Mouse (Mus musculus) ES-E14 (cell line): ENCODE measurements around the gene Zfp362. TPM values are rescaled to one million over a fixed set of nuclear protein-coding genes. Genes with fewer than 3 reads are reported as not detected.

Experiments
- DNase-seq: peaks from one replicate; pipeline ENCODE4 v3.0.0-alpha.2; 2013; ENCODE audit warnings: low read depth, low spot score
- H3K27ac ChIP-seq: 2 replicates; pipeline ENCODE4 v1.5.1; 2012; ENCODE audit warnings: low read depth, mild to moderate bottlenecking, low read length, moderate library complexity, mixed read lengths; ENCODE audit not compliant: poor library complexity, insufficient read depth, severe bottlenecking
- H3K36me3 ChIP-seq: 2 replicates; pipeline ENCODE4 v1.6.1; 2012; ENCODE audit warnings: mild to moderate bottlenecking, low read length, moderate library complexity, mixed read lengths; ENCODE audit not compliant: control insufficient read depth, poor library complexity, insufficient read depth, severe bottlenecking
- H3K4me1 ChIP-seq, 2 experiments: fragments of 150-350 bp in 1 of 2; sonication (generic) in 1 of 2; 2 replicates each; pipeline ENCODE4 v1.6.1; 2012; ENCODE audit warnings: low read length in 2 of 2, mild to moderate bottlenecking in 1 of 2, mixed read lengths in 1 of 2; ENCODE audit not compliant: control insufficient read depth in 2 of 2, insufficient read depth in 2 of 2, poor library complexity in 1 of 2
- H3K4me3 ChIP-seq, 2 experiments: fragments of 150-350 bp in 1 of 2; sonication (generic) in 1 of 2; 2 replicates each; pipeline ENCODE4 v1.5.1; 2012; ENCODE audit warnings: low read length in 2 of 2, low read depth in 1 of 2, mild to moderate bottlenecking in 1 of 2, mixed read lengths in 1 of 2; ENCODE audit not compliant: insufficient read depth in 1 of 2, poor library complexity in 1 of 2, severe bottlenecking in 1 of 2
- H3K9ac ChIP-seq: 2 replicates; pipeline ENCODE4 v1.6.1; 2012; ENCODE audit warnings: low read depth, mild to moderate bottlenecking, low read length, mixed read lengths; ENCODE audit not compliant: poor library complexity, insufficient read depth, severe bottlenecking
- H3K9me3 ChIP-seq: fragments of 150-350 bp; sonication (generic); 2 replicates; pipeline ENCODE4 v1.6.1; 2012; ENCODE audit warnings: low read depth, mild to moderate bottlenecking, low read length; ENCODE audit not compliant: control insufficient read depth, insufficient read depth
- CHD2 ChIP-seq: IDR thresholded peaks from 2 replicates; pipeline ENCODE4 v1.6.1; 2014; ENCODE audit warnings: mild to moderate bottlenecking, low read depth, low read length, inconsistent platforms
- HCFC1 ChIP-seq: IDR thresholded peaks from 2 replicates; pipeline ENCODE4 v1.6.1; 2012; ENCODE audit warnings: low read length, inconsistent platforms, borderline replicate concordance; ENCODE audit not compliant: insufficient read depth
- MAFK ChIP-seq: IDR thresholded peaks from 2 replicates; pipeline ENCODE4 v1.6.1; 2014; ENCODE audit warnings: mild to moderate bottlenecking, low read depth, low read length, inconsistent platforms; ENCODE audit not compliant: insufficient read depth
- ZC3H11A ChIP-seq: IDR thresholded peaks from 2 replicates; pipeline ENCODE4 v1.6.1; 2012; ENCODE audit warnings: low read depth, mild to moderate bottlenecking, inconsistent platforms, low read length, borderline replicate concordance
- ZNF384 ChIP-seq: IDR thresholded peaks from 2 replicates; pipeline ENCODE4 v1.6.1; 2012; ENCODE audit warnings: low read depth, low read length, inconsistent platforms
- in situ Hi-C, 2 experiments: fragments of 600-800 bp; cut with MboI; formaldehyde crosslinking; loops; one replicate each; pipeline ENCODE4 v1.15.1; 2025; ENCODE audit warnings: low sequenced_read_pairs in 2 of 2, inconsistent platforms in 1 of 2; ENCODE audit not compliant: unreplicated experiment in 2 of 2
- total RNA-seq: library from RNA; depleted of rRNA; stranded (reverse); fragments of 300-350 nt; gene quantifications from 2 replicates; pipeline ENCODE4 v1.2.3, GENCODE M21; 2012

The Zfp362 gene
- total RNA-seq, 1 experiment: 1.5 TPM

- H3K9ac ChIP-seq: no peak overlapping the region
- no peaks in the 10 kb centered on the region for H3K9me3 ChIP-seq
- H3K36me3 ChIP-seq: no peaks in the 10 kb centered on the region
- no peak for DNase-seq
- no peak overlapping the region for H3K27ac ChIP-seq
- in situ Hi-C loops: no loop called here
- TF ChIP-seq ZC3H11A (no peak), MAFK (no peak), CHD2 (no peak), HCFC1 (no peak), ZNF384 (no peak)
- H3K4me3 ChIP-seq: no peak overlapping the region
- H3K4me1 ChIP-seq: no peaks in the 10 kb centered on the region
These were observed 14.7 kb upstream of the Zfp362 start for GRCm38 (mm10) chr4:128820568-128820967.

DNA sequence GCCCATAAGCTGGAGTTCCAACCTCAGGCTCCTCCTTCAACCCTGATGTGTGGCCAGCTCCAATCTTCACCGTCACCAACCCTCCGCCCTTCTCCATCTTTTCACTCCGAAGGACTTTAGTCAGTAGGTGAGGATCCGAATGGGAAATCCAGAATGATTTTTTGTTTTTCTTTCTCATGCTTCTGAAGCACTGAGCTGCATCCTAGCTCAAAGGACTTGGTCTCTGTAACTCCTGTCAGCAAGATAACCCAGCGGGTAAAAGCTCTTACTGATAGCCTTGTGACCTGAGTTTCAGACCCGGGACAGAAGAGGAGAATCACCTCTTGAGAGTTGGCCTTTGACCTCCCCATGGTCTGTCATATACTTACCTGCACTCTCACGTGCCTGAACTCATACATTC is 11.2 kb upstream of the Zfp362 start:
- in situ Hi-C loops: no loop called here
- no peak overlapping the region for H3K27ac ChIP-seq
- H3K4me3 ChIP-seq: no peak overlapping the region
- peaks cover 0 to 2% of the 10 kb centered on the region in 2 experiments; a peak in 1 of 4 replicates for H3K4me1 ChIP-seq
- TF ChIP-seq HCFC1: no peak
- no peak for TF ChIP-seq CHD2
- no peak for TF ChIP-seq ZNF384
- no peak for TF ChIP-seq MAFK
- H3K9me3 ChIP-seq: no peaks in the 10 kb centered on the region
- H3K9ac ChIP-seq: no peak overlapping the region
- no peak for DNase-seq
- H3K36me3 ChIP-seq: no peaks in the 10 kb centered on the region

DNA sequence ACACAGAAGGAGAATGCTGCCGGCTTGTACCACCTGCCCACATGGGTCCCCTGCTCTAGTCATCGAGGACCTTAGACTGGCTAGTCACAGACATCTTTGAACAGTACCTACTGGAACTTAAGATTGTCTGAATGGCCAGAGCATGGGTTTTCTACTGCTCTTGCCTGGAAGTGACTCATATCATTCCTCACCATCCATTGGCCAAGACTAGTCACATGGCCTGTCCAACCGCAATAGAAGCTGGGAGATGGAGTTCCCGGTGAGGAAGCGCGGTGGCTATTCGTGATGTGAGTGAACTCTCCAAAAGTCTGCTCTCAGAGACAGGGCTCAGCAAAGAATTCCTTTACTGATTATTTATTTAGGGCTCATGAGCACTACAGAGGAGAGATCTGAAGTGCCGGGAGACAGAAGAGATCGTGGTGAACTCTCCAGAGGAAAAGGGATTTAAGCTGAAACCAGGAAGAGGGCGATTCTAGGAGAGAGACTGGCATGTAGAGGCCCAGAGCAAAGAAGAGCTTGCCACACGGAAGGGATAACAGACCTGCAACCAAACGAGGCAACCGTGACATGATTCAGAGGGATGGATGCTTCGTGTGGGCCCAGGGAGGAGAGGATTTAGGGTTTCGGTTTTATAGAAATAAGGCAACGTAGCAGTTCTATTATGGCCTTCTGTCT is 5.7 kb upstream of the Zfp362 start:
- in situ Hi-C loops: no loop called here
- no peak overlapping the region for H3K27ac ChIP-seq
- 0 out of 2 replicates have a peak, but pooled peaks have one; percentile 30 for TF ChIP-seq MAFK
- peak; percentile 82; the same call in 1 of the 2 replicates for TF ChIP-seq CHD2
- peak; percentile 95 for TF ChIP-seq HCFC1
- TF ChIP-seq ZNF384: no peak
- DNase-seq: peak; percentile 74
- H3K4me1 ChIP-seq: peaks cover 0 to 2% of the 10 kb centered on the region in 2 experiments; a peak in 1 of 4 replicates
- H3K36me3 ChIP-seq: no peaks in the 10 kb centered on the region
- H3K9ac ChIP-seq: peak overlapping the region; percentile 69
- peak overlapping the region; percentile 63 to 64 for H3K4me3 ChIP-seq
- no peaks in the 10 kb centered on the region for H3K9me3 ChIP-seq

DNA sequence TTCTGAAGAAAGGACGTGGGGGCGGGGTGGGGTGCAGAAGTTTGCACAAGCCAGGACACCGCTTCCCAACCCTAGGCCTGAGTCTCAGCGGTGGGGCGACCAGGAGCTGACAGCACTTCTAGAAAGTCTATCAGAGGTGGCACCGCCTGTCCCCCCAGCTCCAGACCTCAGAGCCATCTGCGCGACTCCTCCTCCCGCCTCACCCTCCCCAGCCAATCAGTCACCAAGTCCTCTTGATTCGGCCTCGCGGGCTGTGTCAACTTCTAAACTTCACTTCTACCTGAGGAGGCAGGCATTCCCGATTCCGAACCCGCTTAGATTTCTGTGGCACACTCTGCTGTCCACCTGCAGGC is 958 bp upstream of the Zfp362 start:
- DNase-seq: no peak
- no peaks in the 10 kb centered on the region for H3K36me3 ChIP-seq
- in situ Hi-C loops: no loop called here
- H3K4me1 ChIP-seq: peaks cover 0 to 2% of the 10 kb centered on the region in 2 experiments; a peak in 1 of 4 replicates
- H3K27ac ChIP-seq: no peak overlapping the region
- H3K9ac ChIP-seq: no peak overlapping the region
- TF ChIP-seq CHD2: no peak
- no peak for TF ChIP-seq HCFC1
- no peak for TF ChIP-seq ZNF384
- TF ChIP-seq MAFK: no peak
- no peak for TF ChIP-seq ZC3H11A
- H3K4me3 ChIP-seq: peak overlapping the region; percentile 70 to 73
- H3K9me3 ChIP-seq: no peaks in the 10 kb centered on the region
